Mouse (Mus musculus): ENCODE results near the gene Gpa33. TPM values are rescaled to one million over a fixed set of nuclear protein-coding genes. Genes with fewer than 3 reads are reported as not detected.

Gpa33 gene
- polyA plus RNA-seq, 1 experiment = 3.8 TPM

DNA sequence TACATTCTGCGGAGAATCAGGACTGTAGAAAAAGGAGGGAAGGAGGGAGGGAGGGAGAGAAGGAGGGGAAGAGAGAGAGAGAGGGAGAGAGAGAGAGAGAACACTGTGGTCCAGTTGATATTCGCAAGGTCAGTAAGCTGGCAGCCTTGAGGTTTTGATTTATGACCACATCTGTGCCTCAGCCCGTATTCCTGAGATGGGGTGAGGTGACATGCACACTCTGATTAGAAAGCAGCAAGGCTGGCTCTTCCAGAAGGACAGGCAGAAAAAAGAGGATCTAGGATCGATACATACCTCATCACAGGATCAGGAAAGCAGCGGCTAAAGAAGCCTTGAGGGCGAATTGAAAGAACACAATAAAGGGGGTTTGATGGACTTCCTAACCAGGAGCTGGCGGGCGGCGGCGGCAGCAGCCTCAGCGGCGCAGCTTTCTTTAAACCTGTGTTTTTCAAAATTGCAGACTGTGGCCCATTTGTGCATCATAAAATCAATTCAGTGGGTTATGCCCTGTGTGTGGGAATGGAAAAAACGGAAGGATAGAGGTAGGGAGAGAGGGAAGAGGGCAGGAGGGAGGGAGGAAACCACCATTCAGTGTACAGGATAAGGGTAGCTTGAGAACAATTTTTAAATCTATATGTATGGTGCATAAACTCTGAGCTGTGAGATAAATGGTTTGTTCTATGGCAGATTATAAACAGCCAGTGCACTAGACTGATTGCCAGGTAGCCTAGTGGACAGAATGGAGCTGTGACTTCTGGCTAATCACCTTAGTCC is 12.0 kb upstream of the Gpa33 start:
- WGBS = 90% methylated on average over 13 of the region's 13 CpGs
- no peak overlapping the region for H3K27ac ChIP-seq (ENCODE audit: control insufficient read depth, insufficient read depth, low read length)
- TF ChIP-seq POLR2A (IDR thresholded peaks at IDR 0.05; ENCODE audit: control insufficient read depth, extremely low read depth, insufficient read depth, low read length, poor library complexity) = no peak
- no peak for TF ChIP-seq CTCF (IDR thresholded peaks at IDR 0.05; ENCODE audit: borderline replicate concordance, control insufficient read depth, extremely low read depth, insufficient read depth, low read length, poor library complexity)

GRCm38 (mm10) chr1:166122114-166122513 is 7.9 kb upstream of the Gpa33 start:
- H3K4me1 ChIP-seq (replicated peaks; ENCODE audit: control insufficient read depth, insufficient read depth, low read length) = 0 out of 2 replicates have a peak, but pooled peaks cover 5% of the 10 kb centered on the region
- no peaks in the 10 kb centered on the region; the same call in 1 of the 2 replicates for H3K27me3 ChIP-seq (ENCODE audit: control insufficient read depth, insufficient read depth, low read length)
- H3K27ac ChIP-seq (ENCODE audit: control insufficient read depth, insufficient read depth, low read length) = no peak overlapping the region
- no peak overlapping the region for H3K4me3 ChIP-seq (ENCODE audit: control insufficient read depth, insufficient read depth, low read length)
- TF ChIP-seq POLR2A (IDR thresholded peaks at IDR 0.05; ENCODE audit: control insufficient read depth, extremely low read depth, insufficient read depth, low read length, poor library complexity) (no peak), CTCF (IDR thresholded peaks at IDR 0.05; ENCODE audit: borderline replicate concordance, control insufficient read depth, extremely low read depth, insufficient read depth, low read length, poor library complexity) (no peak)
- WGBS = 87% methylated on average over 7 of the region's 7 CpGs
- no peaks in the 10 kb centered on the region for H3K36me3 ChIP-seq (ENCODE audit: control insufficient read depth, insufficient read depth, low read length)
- DNase-seq = no peak

More for the DNA sequence above, 12.0 kb upstream of the Gpa33 start:
- H3K4me3 ChIP-seq (ENCODE audit: control insufficient read depth, insufficient read depth, low read length) = no peak overlapping the region
- no peaks in the 10 kb centered on the region; the same call in 1 of the 2 replicates for H3K27me3 ChIP-seq (ENCODE audit: control insufficient read depth, insufficient read depth, low read length)
- H3K36me3 ChIP-seq (ENCODE audit: control insufficient read depth, insufficient read depth, low read length) = no peaks in the 10 kb centered on the region
- no peak for DNase-seq
- no peaks in the 10 kb centered on the region for H3K4me1 ChIP-seq (replicated peaks; ENCODE audit: control insufficient read depth, insufficient read depth, low read length)

- Histone ChIP-seq H3K4me1 (replicated peaks; ENCODE audit: control insufficient read depth, insufficient read depth, low read length) (0 out of 2 replicates have a peak, but pooled peaks cover 5% of the 10 kb centered on the region), H3K27ac (ENCODE audit: control insufficient read depth, insufficient read depth, low read length) (no peak overlapping the region), H3K36me3 (ENCODE audit: control insufficient read depth, insufficient read depth, low read length) (no peaks in the 10 kb centered on the region), H3K27me3 (ENCODE audit: control insufficient read depth, insufficient read depth, low read length) (no peaks in the 10 kb centered on the region; the same call in 1 of the 2 replicates), H3K4me3 (ENCODE audit: control insufficient read depth, insufficient read depth, low read length) (no peak overlapping the region)
- TF ChIP-seq CTCF (IDR thresholded peaks at IDR 0.05; ENCODE audit: borderline replicate concordance, control insufficient read depth, extremely low read depth, insufficient read depth, low read length, poor library complexity) = no peak
- TF ChIP-seq POLR2A (IDR thresholded peaks at IDR 0.05; ENCODE audit: control insufficient read depth, extremely low read depth, insufficient read depth, low read length, poor library complexity) = no peak
- DNase-seq = no peak
- 92% methylated on average over 1 of the region's 1 CpGs for WGBS
Observed at GRCm38 (mm10) chr1:166123045-166123444, 7.0 kb upstream of the Gpa33 start.

DNA sequence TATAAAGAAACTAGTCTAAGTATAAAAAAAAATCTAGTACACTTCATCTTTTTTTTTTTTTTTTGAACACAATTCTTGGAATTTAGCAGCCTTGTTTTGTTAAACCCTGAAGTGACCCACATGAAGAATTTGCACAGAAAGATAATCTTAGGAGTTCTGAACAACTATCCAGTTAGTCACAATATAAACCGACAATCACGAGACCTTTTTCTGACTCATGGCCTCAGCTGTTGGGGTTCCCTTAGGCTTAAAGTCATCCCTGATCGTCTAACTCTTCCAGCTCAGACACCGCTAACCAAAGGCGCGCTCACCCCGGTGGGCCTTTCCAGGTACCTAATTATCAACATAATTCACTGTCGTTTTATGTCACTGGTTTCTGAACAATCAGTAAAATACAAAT is 6.3 kb upstream of the Gpa33 start:
- WGBS = 97% methylated on average over 8 of the region's 8 CpGs
- H3K4me3 ChIP-seq (ENCODE audit: control insufficient read depth, insufficient read depth, low read length) = no peak overlapping the region
- H3K27ac ChIP-seq (ENCODE audit: control insufficient read depth, insufficient read depth, low read length) = no peak overlapping the region
- no peak for DNase-seq
- H3K36me3 ChIP-seq (ENCODE audit: control insufficient read depth, insufficient read depth, low read length) = no peaks in the 10 kb centered on the region
- 0 out of 2 replicates have a peak, but pooled peaks cover 5% of the 10 kb centered on the region for H3K4me1 ChIP-seq (replicated peaks; ENCODE audit: control insufficient read depth, insufficient read depth, low read length)
- TF ChIP-seq CTCF (IDR thresholded peaks at IDR 0.05; ENCODE audit: borderline replicate concordance, control insufficient read depth, extremely low read depth, insufficient read depth, low read length, poor library complexity) = no peak
- no peak for TF ChIP-seq POLR2A (IDR thresholded peaks at IDR 0.05; ENCODE audit: control insufficient read depth, extremely low read depth, insufficient read depth, low read length, poor library complexity)
- H3K27me3 ChIP-seq (ENCODE audit: control insufficient read depth, insufficient read depth, low read length) = no peaks in the 10 kb centered on the region; the same call in 1 of the 2 replicates

DNA sequence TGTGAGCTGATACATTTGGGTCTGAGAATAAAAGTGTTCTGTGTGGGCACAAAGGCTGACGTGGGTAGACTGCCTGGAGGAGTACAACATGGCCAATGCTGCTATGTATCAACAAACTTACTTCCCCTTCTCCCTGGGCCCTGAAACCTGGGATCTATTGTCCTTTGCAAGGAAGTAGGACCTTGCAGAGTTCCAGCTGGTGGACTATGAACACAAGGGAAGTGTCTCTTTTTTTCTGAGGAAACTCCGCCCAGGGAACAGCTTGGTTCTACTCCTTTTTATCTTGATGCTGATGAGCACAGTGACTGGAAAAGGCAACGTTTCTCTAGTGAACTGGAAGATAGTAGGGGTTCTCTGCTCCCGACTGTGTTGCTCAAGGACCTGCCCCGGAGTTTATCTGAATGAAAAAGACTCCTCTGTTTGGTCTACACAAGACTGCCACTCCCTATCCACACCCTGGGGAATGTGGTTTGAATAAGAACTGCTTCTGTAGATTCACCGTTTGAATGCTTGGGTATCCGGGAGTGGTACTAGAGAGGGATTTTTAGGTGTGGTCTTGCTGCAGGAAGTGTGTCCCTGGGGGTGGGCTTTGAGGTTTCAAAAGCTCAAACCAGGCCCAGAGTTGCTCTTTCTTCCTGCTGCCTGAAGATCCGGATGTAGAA is 5.0 kb upstream of the Gpa33 start:
- WGBS = 70% methylated on average over 8 of the region's 8 CpGs
- H3K4me3 ChIP-seq (ENCODE audit: control insufficient read depth, insufficient read depth, low read length) = no peak overlapping the region
- no peaks in the 10 kb centered on the region for H3K36me3 ChIP-seq (ENCODE audit: control insufficient read depth, insufficient read depth, low read length)
- 0 out of 2 replicates have a peak, but pooled peaks cover 5% of the 10 kb centered on the region for H3K4me1 ChIP-seq (replicated peaks; ENCODE audit: control insufficient read depth, insufficient read depth, low read length)
- TF ChIP-seq POLR2A (IDR thresholded peaks at IDR 0.05; ENCODE audit: control insufficient read depth, extremely low read depth, insufficient read depth, low read length, poor library complexity) (no peak), CTCF (IDR thresholded peaks at IDR 0.05; ENCODE audit: borderline replicate concordance, control insufficient read depth, extremely low read depth, insufficient read depth, low read length, poor library complexity) (no peak)
- H3K27me3 ChIP-seq (ENCODE audit: control insufficient read depth, insufficient read depth, low read length) = no peaks in the 10 kb centered on the region; the same call in 1 of the 2 replicates
- no peak overlapping the region for H3K27ac ChIP-seq (ENCODE audit: control insufficient read depth, insufficient read depth, low read length)
- no peak for DNase-seq

GRCm38 (mm10) chr1:166126290-166126689 is 3.7 kb upstream of the Gpa33 start:
- TF ChIP-seq POLR2A (IDR thresholded peaks at IDR 0.05; ENCODE audit: control insufficient read depth, extremely low read depth, insufficient read depth, low read length, poor library complexity) (no peak), CTCF (IDR thresholded peaks at IDR 0.05; ENCODE audit: borderline replicate concordance, control insufficient read depth, extremely low read depth, insufficient read depth, low read length, poor library complexity) (no peak)
- DNase-seq = no peak
- Histone ChIP-seq H3K36me3 (ENCODE audit: control insufficient read depth, insufficient read depth, low read length) (no peaks in the 10 kb centered on the region), H3K4me3 (ENCODE audit: control insufficient read depth, insufficient read depth, low read length) (no peak overlapping the region), H3K27ac (ENCODE audit: control insufficient read depth, insufficient read depth, low read length) (no peak overlapping the region), H3K4me1 (replicated peaks; ENCODE audit: control insufficient read depth, insufficient read depth, low read length) (0 out of 2 replicates have a peak, but pooled peaks cover 5% of the 10 kb centered on the region), H3K27me3 (ENCODE audit: control insufficient read depth, insufficient read depth, low read length) (no peaks in the 10 kb centered on the region; the same call in 1 of the 2 replicates)
- 96% methylated on average over 6 of the region's 6 CpGs for WGBS
